Mouse (Mus musculus): Measurements from ENCODE around the gene Tmod1.

DNA sequence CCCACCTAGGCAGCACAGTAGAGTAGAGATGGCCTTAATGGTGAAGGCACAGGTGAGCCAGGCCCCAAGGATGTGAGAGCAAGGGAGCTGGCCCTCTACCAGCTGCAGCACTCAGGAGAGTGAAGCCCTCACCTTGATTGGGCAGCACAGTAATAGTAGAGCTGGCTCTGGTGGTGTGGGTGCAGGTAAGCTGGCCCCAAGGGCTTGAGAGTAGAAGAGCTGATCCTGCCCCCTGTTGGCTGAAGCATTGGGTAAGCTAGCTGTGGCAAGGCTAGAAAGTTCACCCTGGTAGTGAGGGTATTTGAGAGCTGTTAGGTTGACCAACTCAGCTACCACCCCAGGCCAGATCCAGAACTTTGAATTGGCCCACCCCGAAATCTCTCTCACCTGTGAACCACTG lies 23.1 kb upstream of the Tmod1 start:
- no peak for TF ChIP-seq CTCF (IDR thresholded peaks at IDR 0.05; ENCODE audit: borderline replicate concordance, insufficient read depth, low read length)
- TF ChIP-seq POLR2A (IDR thresholded peaks at IDR 0.05; ENCODE audit: low read depth, low read length), result no peak

Data from embryonic fibroblast, embryonic 13.5 days (primary cell).